Mouse (Mus musculus): ENCODE results near the gene Adgrg3.

Adgrg3 gene

DNA sequence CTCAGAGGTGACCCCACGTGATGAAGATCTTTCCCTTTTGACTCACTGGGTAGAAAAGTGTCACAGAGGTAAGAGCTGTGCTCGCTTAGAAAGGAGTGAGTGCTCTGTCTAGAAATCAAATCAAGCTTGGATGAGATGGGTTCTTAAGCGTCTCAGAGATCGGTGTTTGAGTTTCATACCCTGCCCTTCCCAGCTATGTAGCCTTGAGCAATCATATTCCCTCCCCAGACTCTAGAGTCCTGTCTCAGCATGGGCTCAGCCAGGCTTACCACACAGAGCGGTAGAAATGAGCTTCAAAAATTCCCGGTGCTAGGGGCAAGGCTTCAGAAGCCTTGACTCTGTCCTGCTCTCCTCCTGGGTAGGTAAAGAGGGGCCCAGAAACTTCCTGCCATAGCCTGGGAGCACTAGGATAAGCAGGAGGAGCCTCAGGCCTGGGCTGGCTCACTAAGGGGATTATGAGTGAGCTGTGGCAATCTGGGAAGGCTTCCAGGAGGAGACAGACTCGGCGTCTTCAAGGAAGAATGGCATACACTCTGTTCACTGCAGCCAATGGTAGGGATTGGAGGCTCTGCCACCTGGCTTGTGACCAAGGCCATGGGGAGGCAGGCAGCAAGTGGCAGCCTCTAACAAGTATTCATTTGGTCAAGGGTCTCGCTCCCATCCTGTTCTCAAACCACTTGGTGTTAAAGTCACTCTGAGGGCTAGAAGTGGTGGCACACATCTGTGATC, 24.3 kb upstream of the Adgrg3 start:
- no peak for DNase-seq (ENCODE audit: low spot score in 2 of 2)

DNA sequence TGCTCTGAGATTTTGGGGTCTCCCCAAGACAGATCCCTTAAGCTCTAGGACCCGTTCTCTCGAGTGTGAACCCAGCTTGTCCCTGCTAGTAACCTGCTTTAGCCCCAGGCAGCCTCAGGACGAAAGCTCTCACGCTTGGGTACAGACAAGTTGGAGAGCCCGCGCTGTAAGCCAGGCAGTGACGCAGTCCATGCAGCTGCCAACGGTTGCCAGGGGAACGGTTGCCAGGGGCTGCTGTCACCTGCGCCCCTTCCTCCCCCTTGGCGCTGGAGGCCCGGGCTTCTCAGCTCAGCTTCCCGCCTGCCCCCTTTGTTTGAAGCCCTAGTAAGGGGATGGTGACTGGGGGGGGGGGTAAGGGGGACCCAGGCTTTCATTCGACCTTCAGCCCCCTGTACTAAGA, 23.5 kb upstream of the Adgrg3 start:
- peak in 1 of 2 experiments; percentile 25 for DNase-seq (ENCODE audit: low spot score in 2 of 2)

DNA sequence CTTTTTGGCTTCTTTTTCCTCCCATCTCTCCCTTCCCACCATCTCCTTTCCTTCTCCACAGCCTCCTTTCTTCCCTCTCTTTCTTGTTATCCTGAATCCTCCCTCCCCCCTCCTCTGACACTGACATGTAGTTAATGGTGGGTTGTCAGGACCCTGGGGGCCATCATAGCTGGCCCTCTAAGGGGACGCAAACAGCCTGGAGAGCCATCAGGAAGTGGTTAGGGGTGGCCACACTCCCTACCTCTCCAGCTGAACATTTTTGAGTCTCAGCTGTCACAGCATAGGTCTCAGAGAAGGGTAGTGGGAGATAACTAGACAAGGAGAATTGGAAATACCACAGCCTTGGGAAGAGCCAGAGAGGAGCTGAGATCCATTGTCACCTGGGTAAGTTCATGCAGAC, 23.0 kb upstream of the Adgrg3 start:
- no peak for DNase-seq (ENCODE audit: low spot score in 2 of 2)

DNA sequence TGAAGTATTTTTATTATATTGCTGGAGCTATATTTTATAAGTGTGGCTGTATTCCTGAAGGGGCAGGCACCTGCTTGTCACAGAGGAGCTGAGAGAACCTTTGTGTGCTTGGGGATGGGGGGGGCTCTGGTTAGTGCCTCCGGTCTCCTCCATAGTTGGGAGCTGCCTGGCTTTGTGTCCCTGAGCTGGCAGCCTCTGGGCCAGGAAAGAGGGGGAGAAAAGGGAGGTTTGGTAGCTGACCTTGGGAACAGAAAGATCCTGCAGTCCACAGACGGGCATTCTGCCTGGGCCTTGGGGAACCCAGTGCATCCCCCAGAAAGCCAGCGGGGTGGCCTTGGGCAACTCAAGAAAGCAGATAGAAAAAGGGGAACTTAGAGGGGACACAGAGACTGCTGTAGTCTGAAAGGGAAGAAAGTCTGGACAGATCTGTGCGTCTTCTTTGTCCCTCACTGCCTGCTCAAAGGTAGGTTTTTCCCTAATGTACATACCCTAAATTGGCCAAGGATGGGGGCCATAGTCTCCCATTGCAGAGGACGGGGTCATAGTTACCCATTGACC, 22.1 kb upstream of the Adgrg3 start:
- DNase-seq (ENCODE audit: low spot score in 2 of 2), result no peak

DNA sequence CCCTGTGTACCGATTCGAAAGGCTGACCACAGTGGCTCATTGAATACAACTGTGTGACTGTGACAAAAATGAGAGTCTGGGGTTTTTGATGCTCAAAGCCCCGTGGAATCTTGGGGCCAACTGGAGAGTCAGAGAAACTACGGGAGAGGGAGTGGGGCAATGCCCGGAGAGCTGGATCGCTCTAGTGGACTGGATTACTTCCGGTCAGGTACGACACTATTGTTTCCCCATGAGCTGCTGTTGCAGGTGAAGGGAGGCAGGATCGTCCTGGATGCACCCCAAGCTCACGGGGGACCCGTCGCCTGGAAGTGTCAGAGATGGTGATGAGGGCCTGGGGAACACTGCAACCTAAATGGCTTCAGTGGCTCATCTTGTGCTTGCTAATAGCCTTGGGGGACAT, 21.5 kb upstream of the Adgrg3 start:
- no peak for DNase-seq (ENCODE audit: low spot score in 2 of 2)

DNA sequence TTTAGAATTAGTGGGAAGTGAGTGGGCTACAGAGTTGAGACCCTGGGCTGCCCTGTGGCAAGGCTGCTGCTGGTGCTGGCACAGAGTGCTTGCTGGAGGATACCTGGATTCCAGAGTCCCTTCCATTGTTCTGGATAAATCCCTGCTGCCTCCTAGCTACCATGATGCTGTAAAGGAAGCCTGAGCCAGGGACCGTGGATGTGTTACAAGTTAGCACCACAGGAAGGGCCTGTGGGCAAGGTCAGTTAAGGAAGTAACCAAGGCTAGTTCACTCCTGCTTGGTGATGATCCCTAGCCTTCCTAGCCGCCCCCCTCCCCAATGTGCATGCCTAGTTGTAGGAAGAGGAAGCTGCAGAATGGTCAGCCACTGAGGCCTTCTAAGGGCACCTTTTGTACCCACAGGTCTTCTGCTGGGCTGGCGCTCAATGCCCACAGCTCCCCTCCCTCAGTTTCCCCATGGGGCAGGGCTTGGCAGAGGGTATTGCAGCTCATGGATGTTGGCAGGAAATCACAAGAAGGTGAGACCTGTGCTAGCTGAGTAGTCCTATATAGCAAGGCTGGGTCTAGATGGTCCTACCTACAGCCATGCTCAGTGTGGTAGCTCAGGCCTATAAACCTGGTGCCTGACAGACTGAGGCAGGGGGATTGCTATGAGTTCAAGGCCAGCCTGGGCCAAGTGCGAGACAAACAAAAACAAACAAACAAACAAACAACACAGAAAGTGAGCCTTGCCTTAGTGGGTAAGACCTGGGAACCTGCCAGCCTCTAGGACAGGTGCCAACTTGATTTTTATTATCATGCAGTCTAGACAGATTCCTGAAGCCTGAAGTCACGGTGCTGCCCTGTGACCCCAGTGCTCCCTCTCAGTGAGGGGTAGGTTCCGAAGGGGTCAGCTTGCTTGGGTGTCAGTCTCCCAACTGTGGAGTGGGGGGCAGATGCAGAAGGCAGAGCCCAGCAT, 20.3 kb upstream of the Adgrg3 start:
- no peak for DNase-seq (ENCODE audit: low spot score in 2 of 2)

DNA sequence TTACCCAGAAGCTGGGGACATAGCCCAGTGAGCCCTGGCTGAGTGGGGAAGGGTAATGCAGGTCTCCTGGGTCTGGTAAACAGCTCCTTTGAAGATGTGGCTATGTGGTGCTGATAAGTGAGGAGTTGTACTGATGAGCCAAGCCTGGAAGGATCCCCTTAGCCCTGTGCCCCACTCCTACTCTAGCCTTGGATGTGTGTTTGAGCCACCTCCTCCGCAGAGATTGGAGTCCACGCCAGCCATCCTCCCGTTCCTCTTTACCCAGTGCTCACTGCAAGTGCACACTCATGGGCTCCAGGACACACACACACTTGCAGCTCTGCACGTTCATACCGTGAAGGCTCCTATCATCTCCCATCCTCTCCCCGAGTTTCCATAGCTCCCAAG, 19.6 kb upstream of the Adgrg3 start:
- DNase-seq (ENCODE audit: low spot score in 2 of 2), result no peak

DNA sequence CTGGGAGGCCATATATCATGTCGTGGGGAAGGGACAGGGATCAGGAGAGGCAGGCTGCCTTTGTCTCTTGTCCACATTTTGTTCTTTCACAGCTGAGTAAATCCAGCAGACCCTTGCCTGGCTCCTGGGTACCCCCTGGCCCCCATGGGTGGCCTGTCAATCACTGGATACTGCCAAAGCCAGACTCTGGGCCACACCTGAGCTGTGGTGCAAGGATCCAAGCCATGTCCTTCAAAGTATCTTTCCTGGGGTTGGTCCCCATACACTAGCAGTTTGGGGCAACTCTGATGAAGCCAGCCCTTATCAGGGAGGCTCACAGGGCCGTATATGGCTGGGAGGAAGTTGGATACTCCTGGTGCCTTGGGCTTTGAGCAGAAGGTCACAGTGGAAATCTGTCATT, 19.1 kb upstream of the Adgrg3 start:
- DNase-seq (ENCODE audit: low spot score in 2 of 2), result no peak

DNA sequence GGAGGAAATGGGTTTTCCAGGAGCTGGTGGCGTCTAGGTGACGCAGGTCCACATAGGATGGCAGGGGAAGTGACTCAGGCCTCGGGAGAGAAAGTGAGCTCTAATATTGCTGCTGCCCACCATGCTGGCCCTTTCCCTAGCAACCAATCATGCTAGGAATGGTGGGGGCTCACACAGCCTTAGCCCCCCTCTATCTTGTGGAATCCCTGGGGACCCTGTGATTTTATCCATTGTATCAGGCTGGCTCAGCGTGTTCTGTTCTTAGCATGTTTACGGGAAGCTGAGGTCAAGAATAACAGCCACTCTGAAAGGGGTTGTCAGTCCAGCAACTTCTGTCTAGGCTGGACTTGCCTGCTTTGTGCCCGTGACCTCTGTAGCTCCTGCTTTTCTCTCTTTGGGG, 18.5 kb upstream of the Adgrg3 start:
- no peak for DNase-seq (ENCODE audit: low spot score in 2 of 2)

DNA sequence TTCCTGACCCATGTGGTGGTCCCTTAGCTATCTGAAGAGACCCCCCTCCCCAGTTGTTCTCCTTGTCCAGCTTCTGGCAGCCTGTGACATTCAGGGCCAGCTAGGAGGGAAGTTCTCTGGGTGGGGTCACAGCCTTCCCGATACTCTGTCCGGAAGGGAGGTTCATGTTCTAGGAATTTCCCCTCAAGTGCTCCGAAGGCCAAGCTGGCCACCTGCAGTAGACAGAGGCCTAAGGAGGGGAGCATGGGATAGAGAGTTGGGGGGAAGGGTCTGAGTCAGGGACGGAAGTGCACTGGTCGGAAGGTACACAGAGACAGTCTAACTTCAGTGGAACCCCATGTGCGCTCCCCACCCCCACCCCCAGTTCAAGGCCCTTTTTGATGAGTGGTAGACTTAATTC, 17.5 kb upstream of the Adgrg3 start:
- no peak for DNase-seq (ENCODE audit: low spot score in 2 of 2)

DNA sequence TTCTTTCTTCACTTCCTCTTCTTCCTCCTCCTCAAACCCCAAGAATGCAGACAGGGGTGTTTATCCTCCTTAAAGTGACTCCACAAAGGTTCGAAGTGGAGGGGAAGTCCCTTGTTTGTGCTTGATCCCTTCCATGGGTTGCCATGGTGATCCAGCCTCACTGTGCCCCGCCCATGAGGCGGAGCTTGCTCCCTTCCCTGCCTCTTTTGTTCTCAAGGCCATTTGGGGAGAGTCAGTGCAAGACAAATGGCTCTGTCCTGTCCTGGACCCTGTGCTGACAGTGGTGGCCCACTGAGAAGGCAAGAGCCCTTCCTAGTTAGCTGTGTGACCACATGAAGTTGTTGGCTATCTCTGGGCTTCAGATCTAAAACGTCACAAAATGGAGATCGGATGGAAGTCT, 16.8 kb upstream of the Adgrg3 start:
- peak; percentile 51 to 58 for DNase-seq (ENCODE audit: low spot score in 2 of 2)

DNA sequence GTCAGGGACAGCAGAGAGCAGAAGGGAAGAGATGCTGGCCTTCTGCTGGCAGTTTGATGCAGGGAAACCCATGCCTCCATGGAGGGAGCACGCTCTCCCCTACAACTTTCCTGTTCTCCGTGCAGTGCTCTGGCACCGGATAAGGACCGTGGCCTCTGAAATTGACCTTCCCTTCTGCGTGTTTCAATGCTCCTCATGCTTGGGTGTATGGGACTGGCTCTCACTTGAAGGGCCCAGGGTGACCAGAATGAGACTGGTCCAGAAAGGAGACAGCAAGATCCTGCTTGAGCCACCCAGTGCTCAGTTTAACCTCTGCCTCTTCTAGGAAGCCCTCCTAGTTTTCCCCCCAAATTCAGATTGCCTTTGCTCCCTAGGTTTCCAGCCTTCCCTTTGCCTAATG, 16.3 kb upstream of the Adgrg3 start:
- no peak for DNase-seq (ENCODE audit: low spot score in 2 of 2)

DNA sequence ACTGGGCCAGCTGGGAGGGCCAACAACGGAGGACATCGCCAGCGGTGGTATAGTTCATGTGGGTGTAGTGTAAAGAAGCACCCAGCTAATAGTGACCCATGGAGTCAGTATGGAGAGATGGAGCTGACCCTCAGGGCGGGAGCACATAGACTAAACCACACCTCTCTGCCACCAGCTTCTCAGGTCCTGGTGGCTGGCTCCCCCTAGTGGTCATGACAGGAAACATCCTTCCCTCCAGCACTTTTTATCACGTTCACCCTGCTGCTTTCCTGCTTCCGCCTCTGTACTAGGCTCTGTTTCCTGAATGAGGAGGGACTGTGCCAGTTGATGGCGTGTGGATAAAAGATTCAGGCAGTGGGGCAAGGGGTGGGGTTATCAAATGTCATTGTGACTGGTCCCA, 15.8 kb upstream of the Adgrg3 start:
- DNase-seq (ENCODE audit: low spot score in 2 of 2), result peak; percentile 69 to 75

DNA sequence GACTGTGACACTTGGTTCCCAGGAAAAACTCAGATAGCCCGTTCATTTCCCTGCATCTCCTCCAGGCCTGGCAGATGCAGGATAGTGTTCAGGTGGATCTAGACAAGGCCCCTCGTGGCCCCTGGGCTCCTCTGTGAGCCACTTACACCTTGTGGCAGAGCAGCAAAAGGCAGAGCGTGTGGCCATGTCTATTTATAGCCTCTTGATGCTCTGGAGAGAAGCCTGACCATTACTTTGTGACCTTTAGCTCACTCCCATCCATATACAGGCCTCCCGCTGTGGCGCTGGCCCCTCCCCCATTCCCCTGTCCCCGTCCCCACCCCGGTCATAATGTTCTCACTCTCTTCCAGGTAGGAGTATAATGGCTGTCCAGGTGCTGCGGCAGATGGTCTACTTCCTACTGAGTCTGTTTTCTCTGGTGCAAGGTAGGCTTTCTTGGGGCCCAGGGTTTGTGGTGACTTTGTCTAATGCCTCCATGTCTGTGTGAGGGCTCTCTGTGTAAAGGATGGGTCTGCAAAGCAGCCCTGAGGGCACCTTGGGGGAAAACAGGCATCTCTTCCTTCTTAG, 15.3 kb upstream of the Adgrg3 start:
- no peak for DNase-seq (ENCODE audit: low spot score in 2 of 2)

DNA sequence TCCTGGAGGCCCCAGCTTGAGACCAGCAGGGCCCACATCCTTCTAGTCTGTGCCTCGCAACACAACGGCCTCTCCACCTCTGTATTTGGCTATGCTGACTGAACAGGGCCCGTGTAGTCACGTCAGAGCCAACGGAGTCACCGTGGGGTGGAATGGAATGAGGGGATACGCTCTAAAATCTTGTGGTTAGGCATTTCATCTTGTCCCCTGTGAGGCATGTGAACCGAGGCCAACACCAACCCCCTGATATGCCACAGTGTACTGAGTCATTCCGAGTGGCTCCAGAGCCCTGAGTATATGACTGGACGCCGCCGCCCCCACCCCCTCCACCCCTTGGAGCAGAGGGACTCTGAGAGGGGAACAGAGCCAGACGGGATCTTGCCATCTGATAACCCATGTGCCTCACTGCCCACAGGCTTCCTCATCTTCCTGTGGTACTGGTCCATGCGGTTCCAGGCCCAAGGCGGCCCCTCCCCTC, 5.0 kb upstream of the Adgrg3 start:
- no peak for DNase-seq (ENCODE audit: low spot score in 2 of 2)

DNA sequence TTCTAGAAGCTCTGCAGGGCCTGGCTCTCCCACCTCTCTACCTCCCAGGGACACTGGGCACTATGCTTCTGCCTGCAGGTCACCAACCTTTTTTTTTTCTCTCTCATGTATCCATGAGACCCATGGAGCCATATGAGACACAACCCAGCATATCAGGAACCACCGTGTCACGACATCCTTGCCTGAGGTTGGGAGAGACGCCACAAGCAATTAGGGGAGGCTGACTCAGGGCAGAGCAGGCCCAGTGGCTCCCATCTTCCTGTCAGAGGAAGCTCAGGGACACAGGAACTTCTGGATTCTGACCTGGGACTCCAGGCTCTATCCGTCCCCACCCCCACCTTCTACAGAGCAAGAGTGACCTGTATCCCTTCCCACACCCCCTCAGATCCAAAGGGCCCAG, 1.6 kb upstream of the Adgrg3 start:
- no peak for DNase-seq (ENCODE audit: low spot score in 2 of 2)

DNA sequence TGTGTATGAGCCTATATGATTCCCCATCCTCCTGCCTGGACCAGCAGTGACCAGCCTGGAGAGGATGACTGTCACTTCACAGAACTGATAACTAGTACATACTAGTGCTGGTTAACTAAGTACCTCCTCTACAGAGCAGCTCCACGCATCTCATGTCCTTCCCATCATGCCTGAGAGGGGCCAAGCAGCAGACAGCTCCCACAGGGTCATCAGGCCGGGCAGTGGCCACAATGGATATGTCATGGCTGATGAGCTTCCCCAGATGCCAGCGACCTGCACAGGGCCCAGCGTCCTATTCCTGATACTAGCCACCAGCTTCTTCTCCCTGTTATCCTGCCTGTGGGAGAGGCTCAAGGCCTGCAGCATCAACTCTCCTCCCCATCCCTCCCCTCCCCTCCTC, 808 bp upstream of the Adgrg3 start:
- DNase-seq (ENCODE audit: low spot score in 2 of 2), result no peak

DNA sequence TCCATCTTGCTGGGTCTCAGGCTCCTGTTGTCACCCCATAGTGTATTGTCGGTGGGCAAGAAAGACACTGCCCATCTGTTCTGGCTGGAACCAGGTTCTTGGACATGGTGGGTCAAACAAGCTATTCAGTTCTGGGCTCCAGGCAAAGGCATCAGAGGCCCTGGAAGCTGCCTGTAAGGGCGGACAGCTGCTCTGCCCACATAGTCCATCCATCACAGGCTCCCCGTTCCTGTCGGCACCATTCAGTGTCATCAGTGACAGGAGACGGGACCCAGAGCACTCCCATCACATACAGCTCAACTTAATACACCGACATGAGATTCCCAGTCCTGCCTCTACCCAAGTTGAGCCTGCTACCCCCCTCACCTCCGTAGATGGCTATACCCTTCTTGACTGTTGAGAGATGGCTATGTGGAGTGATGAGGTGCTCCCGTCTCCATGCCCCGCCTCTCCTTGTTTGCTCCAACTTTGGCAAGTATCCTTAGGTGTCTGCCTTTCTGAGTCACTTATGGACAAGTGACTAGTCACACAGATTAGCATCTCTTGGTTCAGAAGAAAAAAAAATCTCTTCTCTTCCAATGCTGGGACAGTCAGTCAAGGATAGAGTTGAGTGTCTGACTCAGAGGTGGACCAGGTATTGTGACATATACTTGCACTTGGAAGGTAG, 610 bp downstream of the Adgrg3 start:
- DNase-seq (ENCODE audit: low spot score in 2 of 2), result no peak

DNA sequence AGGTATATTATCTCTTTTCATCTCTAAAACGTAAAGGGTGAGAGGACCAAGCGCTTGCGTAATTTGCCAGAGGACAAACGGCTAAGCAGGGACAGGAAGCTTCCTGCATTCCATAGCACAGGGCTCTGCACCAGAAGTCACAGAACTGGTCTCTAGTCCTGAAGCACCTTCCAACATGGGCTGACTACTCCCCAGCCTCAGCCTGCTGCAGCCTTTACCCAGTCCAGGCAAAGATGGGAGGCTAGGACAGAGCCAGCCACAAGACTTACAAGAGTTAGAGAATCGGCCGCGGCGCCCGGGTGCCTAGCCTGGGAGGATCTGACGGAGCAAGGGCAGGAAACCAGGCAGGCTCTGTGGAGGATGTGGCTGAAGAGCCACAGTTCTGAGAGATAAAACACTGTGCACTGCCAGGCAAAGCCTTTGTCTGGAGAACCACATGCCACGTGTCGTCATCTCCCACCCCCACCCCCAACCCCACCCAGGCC, 2.8 kb downstream of the Adgrg3 start:
- DNase-seq (ENCODE audit: low spot score in 2 of 2), result peak in 1 of 2 experiments; percentile 26

DNA sequence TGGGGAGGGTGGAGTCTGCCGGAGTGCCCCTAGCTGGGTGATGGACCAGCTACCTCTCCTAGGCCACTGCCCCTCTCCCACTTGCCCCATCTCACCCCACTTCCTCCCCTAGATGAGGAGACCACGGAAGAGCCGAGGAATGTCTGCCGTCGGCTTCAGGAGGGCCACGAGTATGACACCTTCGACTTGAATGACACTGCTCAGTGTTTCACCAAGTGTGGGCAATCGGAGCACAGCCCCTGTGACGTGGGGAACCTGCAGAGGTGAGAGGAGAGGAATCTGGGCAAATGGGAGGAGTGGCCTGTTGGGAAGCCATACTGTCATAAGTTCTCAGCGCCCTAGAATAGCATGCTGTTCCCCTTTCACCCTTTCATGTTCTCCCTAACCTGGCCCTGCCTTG, 3.3 kb downstream of the Adgrg3 start:
- no peak for DNase-seq (ENCODE audit: low spot score in 2 of 2)

DNA sequence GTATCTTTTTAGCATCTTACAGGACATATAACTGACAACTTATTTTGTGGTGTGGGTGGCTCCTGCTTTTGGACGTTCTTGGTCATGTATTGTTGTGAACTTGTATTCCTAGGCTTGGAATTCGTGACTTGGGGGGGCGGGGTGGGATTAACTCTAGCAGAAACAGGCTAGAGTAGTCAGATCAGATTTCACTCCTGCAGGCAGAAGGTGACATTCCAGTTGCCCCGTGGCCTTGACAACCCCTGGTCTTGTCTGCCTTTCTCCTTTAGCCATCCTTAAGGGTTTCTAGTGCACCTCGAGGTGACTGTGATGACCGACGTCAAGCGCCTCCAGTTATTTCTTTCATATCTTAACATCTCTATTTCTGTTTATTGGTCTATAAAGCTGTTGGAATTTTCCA, 5.7 kb downstream of the Adgrg3 start:
- DNase-seq (ENCODE audit: low spot score in 2 of 2), result no peak

DNA sequence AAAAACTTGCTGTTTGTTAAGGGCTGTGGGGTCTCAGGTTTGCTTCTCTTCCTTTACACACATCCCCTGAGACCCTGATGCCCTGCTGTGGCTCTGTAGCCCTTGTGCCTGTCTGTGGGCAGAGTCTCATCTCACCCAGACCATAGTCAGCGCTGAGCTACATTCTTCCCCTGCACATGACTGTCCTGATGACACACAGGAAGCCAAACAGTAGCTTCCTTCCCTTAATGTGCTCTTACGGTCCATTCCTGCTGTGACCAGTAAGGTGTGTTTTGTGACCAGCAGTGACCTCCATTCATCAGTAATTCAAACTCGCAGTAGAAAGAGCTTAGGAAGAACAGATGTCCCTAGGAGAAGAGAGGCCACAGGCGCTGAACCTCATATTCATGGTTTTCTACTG, 6.9 kb downstream of the Adgrg3 start:
- no peak for DNase-seq (ENCODE audit: low spot score in 2 of 2)

All from spleen, postnatal 36 days (tissue).